19 mouse cellular contexts compared by ENCODE assay signal in the genomic region with DNA sequence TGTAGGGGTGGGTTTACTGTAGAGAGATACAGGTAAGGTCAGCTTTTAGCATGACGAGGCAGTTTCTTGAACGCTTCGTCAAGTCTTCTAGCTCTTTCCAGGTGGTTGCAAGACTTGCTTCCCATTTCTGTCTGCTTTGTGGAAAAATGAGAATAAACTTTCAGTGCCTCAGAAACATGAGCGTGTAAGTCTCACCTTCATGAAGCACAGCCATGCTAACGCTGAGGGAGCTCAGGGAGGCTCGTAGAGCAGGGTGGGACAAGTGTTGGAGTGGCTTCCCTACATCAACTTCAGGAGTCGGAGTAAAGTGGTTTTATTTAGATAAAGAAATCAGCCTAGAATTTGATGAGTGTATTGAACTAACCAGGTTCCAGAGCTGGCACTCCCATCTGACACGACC.
"Had no signal": no experiment of that assay in that cellular context is flagged by ENCODE, and none has a peak within 500 bp of the region (broad histone marks: within the 10 kb centered on the region; RNA-seq: fewer than 3 reads in every experiment).

No protein-coding gene starts in this region.

- H3K27me3 ChIP-seq: midbrain, embryonic 12.5 days; neural tube, embryonic 13.5 days; neural tube, embryonic 15.5 days had no signal

- H3K9me3 ChIP-seq: midbrain, embryonic 10.5 days; midbrain, embryonic 12.5 days; neural tube, embryonic 13.5 days; neural tube, embryonic 15.5 days had no signal

- H3K9ac ChIP-seq: lung, embryonic 14.5 days; midbrain, embryonic 12.5 days; neural tube, embryonic 13.5 days; neural tube, embryonic 15.5 days had no signal

- H3K27ac ChIP-seq: midbrain, embryonic 10.5 days; midbrain, embryonic 12.5 days; neural tube, embryonic 13.5 days; neural tube, embryonic 15.5 days had no signal

- H3K4me2 ChIP-seq: lung, embryonic 14.5 days; midbrain, embryonic 12.5 days; neural tube, embryonic 13.5 days; neural tube, embryonic 15.5 days had no signal

- H3K4me3 ChIP-seq: midbrain, embryonic 10.5 days; midbrain, embryonic 12.5 days; myocyte; neural tube, embryonic 13.5 days; neural tube, embryonic 15.5 days had no signal

- ATAC-seq: midbrain, embryonic 16.5 days had no signal

- DNase-seq: lung, adult 18-20 months; lung, embryonic 14.5 days; lung, postnatal 10 days; lung, postnatal 4 days; midbrain, embryonic 14.5 days; retina, postnatal 1 day; right cerebral cortex, adult 18-20 months; right cerebral cortex, postnatal 25 days; right cerebral cortex, postnatal 4 days; spleen, adult 18-20 months; thymus, adult 18-20 months; thymus, postnatal 14 days; thymus, postnatal 36 days had no signal
